Mouse (Mus musculus): ENCODE data around the gene Rnf4.

The Rnf4 gene

DNA sequence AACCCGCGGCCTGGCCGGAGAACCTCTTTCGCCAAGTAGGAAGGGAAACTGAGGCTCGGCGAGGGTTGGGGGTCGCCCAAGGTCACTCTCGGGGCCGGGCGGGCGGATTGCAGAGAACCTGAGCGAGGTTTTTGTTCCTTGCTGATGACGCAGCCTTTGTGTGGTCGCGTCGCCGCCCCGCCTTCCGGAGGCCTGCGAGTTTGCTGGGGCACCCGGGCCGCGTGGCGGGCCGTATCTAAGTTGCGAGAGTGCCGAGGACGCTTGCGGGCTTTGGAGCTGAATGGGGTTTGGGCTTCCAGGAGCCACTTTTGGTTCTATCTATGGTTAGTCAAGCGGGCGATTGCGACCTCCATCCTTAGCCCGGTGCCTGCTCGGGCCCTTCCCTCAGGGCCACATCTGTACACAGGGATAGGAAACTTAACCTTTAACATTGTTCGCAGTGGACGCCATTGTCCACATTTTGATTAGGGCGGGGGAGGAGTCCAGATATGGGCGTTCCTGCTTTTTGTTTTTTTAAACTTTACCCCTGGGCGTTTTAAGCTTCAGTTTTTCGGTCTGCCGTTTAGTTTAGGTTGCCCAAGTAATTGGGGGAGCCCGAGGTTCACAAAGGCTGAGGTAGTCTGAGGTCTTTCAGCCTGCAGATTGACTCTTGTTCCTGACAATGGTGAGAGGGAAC, 824 bp downstream of the Rnf4 start:
- peak; percentile 77 for DNase-seq (ENCODE audit: low read depth, low spot score)

DNA sequence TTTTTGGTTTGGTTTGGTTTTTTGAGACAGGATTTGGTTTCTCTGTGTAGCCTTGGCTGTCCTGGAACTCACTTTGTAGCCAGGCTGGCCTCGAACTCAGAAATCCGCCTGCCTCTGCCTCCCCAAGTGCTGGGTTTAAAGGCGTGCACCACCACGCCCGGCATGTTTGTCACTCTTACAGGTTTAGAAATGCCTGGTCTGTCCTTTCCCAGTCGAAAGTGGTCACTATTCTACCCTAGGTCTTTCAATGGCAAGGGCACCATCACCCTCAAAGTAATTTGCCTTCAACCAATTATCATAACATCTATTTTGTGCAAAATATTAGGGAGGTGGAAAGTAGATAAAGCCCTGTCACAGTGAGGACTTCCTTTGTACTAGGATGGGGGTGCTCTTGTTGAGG, 4.2 kb downstream of the Rnf4 start:
- no peak for DNase-seq (ENCODE audit: low read depth, low spot score)

DNA sequence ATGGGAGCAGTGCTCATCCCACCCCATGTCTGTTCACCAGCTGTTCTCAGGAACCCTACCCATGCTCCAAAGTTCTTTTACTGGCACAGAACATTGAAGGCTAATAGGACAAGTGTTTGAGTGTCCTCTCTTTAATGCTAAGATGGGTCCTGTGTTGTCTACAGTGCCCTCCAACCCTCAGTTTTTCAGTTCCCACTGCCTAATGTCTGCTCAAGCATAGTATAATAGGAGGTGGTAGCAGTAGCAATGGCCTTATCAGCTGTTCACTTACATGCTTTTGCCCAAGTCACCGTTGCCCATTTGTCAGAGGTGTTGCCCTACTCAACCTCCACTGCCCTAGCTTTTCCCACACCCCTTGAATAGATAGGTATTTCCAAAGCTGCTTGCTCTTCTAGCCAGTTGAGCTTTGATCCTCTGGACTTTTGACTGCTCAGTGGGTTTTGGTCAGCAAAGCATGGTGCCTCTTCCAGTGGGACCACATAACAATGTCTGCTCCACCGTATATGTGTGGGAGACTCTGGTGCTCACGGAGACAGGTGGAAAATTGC, 16.1 kb downstream of the Rnf4 start:
- DNase-seq (ENCODE audit: low read depth, low spot score), result no peak

DNA sequence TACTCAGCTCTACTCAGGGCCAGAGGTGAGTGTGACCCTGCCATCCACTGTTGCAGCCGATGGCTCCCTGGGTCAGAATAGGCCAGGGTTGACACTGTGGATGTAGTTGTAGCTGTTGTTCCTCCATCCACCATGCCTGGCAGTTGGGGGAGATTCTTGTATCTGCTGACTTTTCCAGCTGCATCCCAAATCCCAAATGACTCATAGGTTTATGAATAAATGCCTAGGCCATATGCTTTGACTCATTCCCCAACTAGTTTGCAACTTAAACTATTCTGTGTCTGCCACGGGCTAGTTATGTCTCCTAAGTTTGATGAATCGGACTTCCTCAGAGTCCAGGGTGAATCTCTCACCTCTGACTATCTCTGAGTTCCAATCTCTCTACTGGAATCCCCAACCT, 24.2 kb downstream of the Rnf4 start:
- DNase-seq (ENCODE audit: low read depth, low spot score), result no peak

DNA sequence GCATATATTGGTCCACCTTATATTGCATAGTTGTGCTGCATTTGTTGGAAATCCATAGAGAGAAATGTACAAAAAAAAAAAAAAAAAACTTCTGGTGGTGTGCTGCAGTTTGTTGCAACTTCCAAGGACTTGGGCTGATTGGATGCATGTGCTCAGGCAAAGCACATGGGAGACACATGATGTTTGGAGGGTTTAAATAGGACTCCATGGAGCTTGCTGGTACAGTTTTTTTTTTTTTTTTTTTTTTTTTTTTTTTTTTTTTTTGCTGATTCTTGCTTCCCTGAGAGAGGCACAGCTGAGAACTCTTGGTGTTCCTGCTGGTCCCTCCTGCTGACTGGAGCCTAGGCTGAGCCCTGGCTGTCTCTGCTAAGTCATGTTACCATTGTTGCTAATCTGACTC, 27.0 kb downstream of the Rnf4 start:
- DNase-seq (ENCODE audit: low read depth, low spot score), result no peak

DNA sequence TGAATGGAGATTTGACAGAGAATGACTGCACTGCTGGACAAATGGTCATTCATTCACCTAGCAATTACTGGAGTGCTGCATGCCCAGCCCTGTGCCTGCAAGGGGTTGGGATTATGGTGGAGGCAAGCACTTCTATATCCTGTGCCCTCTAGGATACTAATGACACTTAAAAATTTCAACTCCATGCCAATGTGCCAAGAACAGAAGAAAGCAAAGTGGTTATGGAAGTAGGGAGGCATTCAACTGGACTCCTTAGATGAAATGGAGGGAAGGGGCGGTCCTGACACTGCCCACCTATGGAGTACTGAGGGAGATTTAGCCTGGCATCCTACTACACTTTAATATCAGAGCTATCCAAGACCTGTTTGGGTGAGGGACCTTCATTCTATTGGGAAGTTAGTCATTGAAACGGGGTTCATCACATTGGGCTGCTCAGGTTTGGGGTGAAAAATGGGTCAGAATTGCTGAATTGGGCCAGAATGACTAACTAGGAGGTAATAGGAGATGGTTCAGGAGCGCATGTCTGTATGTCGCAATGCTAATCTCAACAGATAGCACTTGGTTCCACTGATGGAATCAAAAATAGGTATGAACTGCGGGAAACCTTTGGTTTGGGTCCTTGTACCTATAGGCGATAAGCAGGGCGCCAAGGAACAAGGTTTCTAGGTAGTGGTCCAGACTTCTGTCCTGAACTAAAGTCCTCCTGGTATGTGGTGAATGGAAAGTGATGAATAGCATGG, 32.6 kb downstream of the Rnf4 start:
- no peak for DNase-seq (ENCODE audit: low read depth, low spot score)

DNA sequence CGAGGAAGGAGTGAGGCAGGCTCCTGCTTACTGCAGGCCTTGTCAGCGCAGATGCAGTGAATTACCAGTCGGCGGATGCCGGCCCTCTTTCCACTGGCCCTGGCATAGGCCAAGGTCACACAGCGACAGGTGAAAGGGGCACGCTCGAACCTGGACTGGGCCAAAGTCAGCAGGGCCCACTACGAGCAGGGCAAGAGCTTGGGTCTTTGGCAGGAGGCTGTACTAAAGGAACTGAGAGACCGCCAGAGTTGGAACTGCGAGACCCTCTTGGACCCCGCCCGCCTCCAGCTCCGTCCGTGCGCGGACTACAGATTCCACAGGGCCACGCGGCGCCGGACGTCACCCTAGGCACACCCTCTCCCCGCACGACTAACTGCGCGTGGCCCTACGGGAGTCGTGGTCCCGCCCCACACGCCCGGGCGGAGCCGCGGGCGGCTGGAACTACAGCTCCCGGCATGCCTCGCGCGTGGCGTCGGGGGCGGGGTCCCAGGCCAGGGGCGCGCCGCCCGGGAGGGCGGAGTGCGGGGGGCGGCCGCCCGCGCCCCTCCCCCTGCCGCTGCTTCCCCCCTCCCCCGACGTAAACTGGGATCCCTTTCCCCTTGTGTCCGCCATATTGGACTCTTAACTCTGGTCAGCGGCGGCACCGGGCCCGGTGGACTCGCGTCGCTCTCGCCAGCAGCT, 33.4 kb downstream of the Rnf4 start, which contains the start of gene Fam193a:
Gene Fam193a, plus strand, starts transcription at position 593 of the 681 bp plus-strand sequence.
- DNase-seq (ENCODE audit: low read depth, low spot score), result peak; percentile 96

DNA sequence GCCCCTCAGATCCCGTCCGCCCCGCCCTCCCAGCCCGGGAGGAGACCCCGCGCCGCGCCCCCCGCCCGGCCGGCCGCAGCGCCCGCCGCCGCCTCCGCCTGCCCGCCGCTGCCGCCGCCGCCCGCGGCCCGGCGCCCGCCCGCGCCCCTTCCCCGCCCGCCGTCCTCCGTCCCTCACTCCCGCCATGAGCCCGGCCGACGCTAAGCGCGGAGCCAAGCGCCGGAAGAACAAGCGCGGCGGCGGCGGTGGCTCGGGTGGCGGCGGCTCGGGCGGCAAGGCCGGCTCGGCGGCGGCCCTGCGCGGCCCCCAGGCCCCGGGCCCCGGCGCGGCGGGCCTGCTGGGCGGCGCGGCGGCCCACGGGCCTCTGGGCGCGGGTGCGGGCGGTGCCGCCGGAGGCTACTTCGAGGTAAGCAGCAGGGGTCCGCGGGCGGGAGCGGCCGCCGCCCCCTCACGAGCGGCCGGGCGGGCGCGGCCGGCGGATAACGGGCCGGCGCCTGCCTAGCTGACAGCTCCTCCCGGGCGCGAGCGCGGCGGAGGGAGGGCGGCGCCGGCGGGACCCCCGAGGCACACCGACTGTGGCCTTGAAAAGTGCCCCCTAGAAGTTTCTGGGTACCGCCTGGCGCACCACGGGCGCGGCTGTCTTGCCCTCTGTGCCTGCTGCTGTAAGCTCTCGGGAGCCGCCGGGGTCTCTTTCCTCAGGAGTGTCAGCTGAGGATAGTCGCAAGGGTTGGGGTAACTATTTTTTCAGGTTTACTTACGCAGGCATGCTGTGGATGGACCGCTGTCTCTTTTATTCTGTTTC, 34.1 kb downstream of the Rnf4 start:
- DNase-seq (ENCODE audit: low read depth, low spot score), result peak; percentile 59

DNA sequence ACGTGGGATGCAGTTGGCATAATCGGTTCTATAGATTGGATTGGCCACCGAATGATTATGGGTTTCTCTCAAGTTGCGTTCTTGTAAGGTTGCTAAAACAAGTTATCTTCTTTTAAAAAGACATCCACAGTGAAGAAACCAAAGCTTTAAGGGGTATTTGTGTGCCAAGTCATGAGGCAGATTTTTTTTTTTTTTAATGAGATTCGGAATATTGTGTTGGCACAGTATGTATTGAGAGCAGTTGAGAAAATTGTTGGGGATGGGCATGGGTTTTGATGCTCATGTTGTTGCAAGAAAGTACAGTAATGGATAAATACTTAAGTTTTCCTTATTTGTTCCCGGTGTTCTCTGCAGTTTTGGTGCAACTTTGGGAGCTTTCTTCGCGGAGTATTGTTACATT, 34.8 kb downstream of the Rnf4 start:
- no peak for DNase-seq (ENCODE audit: low read depth, low spot score)

DNA sequence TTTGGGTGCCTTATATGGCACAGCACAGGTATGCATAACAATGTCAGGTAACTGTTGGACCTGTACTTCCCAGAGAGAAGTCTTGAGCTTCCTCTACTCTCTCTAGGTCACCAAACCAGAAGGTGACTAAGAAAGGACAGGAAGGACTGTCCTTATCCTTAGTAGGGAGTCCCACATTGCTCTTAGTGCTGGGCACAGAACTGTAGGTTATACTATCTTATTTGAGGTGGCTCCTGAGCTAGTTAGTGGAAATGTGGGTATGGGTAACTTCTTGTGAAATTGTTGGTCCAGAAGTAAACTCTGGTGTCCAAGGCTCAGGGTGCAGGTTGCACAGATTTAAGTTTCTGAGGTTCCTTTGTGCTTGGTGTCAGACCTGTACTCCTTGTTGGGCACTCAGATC, 36.1 kb downstream of the Rnf4 start:
- DNase-seq (ENCODE audit: low read depth, low spot score), result no peak

DNA sequence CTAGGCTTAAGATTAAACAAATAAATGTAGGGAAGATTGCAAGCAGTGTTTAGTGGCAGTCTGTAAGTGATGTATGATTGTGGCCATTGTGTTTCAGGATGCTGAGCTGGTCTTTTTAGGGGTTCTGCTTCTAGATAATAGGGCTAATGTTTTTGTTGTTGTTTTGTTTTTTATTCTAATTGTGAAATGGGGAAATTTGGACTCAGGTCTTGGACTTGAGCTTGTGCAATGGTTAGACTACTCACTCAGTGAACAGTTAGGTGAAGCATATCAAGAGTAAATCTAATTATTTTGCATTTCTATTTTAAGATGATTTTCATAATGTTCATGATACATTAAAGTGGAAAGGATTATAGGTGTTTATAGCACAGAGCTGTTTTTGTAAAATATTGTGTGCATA, 36.5 kb downstream of the Rnf4 start:
- DNase-seq (ENCODE audit: low read depth, low spot score), result no peak

DNA sequence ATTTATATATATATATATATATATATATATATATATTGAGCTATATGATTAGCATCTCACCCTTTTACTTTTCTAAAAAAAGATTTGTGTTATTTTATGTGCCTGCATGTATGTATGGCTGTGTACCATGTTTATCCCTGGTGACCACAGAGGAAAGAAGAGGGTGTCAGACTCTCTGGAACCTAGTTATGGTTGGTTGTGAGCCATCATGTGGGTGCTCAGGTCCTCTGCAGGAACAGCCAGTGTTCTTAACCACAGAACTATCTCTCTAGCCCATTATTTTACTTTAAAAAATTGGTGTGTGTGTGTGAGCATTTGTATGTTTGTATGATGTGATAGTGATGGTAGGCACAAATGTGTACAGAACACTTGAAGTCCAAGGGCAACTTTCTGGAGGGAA, 42.7 kb downstream of the Rnf4 start:
- DNase-seq (ENCODE audit: low read depth, low spot score), result no peak

DNA sequence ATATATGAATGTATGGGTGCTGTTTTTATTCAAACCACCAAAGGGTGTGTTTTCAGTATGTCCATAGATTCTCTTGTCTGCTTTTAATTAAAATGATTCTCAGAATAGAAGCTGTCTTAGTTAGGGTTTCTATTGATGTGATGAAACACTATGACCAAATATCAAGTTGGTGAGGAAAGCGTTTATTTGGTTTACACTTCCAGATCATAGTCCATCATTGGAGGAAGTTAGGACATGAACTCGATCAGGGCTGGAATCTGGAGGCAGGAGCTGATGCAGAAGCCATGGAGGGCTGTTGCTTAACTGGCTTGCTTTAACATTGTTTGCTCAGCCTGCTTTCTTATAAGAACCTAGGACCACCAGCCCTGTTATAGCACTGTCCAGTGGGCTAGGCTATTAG, 45.6 kb downstream of the Rnf4 start:
- DNase-seq (ENCODE audit: low read depth, low spot score), result no peak

DNA sequence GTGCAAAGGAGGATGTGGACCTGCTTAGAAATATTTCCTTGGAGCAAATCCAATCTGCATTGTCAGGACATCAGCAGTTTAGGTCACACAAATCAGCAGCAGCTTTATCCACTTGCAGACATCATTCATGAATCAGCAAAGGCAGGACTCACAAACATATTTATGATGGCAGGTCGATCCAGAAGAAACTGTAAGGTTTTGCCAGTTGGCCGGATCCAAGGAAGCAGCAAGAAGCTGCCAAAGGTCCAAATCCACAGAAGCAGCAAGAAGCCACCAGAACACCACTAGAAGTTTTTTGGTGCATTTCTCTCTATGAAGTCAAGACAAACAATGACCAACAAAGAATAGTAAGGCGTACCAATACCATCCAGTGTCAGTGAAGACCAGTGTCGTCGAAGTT, 49.5 kb downstream of the Rnf4 start:
- no peak for DNase-seq (ENCODE audit: low read depth, low spot score)

DNA sequence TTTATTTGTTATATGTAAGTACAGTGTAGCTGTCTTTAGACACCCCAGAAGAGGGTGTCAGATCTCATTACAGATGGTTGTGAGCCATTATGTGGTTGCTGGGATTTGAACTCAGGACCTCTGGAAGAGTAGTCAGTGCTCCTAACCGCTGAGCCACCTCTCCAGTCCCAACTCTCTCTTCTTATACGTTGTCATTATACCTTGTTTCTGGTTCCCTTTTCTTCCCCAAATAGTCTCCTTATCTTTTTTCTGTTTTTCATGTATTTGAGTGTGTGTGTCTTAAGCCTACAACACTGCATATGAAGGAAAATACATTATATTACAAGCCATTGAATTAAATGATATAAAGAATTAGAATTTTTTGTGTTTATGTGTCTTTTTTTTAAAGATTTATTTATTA, 50.7 kb downstream of the Rnf4 start:
- no peak for DNase-seq (ENCODE audit: low read depth, low spot score)

DNA sequence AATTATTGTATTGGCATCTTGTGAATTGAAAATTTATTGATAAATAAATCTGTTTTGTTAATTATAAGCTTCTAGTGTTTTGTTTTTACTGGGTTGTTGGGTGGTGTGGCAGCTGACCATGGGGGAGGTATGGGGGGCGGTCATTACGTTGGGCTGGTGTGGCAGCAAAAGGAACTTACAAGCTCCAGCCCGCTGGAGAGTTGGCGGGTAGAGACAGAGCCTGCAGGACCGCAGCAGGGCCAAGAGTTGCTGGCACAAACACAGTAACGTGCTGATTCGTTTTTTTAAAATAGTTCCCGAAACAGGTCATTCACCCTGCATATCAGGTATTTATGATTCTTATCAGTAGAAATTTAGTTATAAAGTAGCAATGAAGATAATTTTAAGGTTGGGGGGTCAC, 57.2 kb downstream of the Rnf4 start:
- no peak for DNase-seq (ENCODE audit: low read depth, low spot score)

DNA sequence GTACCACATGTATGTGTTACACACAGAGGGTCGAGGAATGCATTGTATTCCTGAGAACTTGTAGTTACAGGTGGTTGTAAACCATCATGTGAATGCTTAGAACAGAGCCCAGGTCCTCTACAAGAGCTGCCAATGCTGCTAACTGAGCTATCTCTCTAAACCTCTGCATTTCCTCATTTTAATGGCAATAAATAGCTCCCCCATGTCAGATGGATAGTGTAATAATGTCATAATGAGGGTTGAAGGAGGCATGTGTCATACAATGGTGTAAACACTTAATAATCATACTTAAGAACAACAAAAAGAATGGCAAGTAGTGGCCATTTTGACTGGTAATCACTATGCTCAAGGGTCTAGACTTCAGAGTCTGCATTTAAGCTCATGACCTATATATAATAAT, 59.3 kb downstream of the Rnf4 start:
- no peak for DNase-seq (ENCODE audit: low read depth, low spot score)

DNA sequence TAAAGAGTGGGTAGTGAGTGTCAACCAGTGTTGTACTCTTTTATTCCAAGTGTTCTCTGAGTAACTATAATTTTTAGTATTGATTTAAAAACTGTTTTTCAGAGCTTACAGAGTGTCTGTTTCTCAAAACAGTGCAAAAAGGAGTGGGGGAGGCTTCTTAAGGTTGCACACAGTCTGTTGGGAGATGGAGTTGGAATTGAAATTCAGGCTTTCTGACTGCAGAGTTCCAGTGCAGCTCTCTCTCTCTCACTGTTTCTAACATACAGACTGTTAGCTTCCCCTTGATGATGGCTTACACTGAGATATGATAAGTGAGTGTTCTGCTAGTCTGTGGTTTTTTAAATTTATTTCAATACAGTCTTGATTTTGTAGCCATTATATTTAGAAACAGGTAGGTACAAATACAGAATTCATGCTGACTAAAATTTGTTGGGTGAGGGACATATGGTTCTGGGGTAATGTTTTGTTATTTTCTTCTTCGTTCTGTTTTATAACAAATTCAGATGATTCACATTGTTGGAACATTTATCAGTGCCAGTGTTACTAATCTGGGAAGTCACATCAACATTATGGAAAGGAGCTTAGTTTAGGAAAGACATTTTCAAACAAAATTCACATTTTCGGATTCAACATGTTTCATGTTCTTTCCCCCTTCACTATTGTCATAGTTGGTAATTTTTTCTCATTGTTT, 59.9 kb downstream of the Rnf4 start:
- no peak for DNase-seq (ENCODE audit: low read depth, low spot score)

DNA sequence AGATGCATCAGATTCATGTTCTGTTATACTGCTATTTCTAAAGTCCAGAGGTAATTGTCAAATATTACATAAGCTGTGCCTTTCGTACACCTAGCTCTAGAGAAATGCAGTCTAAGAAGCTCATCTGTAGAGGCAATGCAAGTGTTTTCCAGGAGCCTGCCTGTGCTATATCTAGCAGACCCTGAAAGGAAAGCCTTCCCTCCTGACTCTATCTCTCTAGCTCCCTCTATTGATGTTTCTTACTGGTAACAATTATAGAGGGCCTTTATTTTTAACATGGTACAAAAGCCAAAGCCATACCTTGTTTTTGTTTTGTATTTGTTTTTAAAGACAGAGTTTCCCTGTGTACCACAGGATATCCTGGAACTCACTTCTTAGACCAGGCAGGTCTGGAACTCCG, 61.8 kb downstream of the Rnf4 start:
- no peak for DNase-seq (ENCODE audit: low read depth, low spot score)

DNA sequence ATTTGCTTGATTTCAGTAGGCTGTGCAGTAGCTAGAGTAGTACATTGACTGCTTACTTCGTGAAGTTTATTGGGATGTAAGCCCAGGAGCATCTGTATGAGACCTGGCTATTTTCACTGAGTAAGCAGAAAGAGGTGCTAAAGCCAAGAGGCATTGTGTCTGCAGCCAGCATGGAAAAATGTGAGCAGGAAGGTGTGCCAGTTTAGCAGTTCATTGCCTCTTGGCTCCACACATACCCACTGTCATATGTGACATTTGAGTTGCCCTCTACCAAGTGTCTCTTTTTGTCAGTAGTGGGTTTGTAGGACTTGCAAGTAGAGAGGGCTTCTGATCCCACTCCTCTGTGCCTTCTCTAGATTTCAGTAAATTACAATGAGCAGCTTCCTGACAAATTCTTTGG, 62.2 kb downstream of the Rnf4 start:
- no peak for DNase-seq (ENCODE audit: low read depth, low spot score)
